Mouse (Mus musculus) C2C12 (cell line): ENCODE data around the gene Olfr171. TPM values are rescaled to one million over a fixed set of nuclear protein-coding genes. Genes with fewer than 3 reads are reported as not detected.
"Not testable (repeated sequence)": the region's sequence is repeated elsewhere in the genome, so short reads cannot be mapped to it uniquely, and the experiment has no call there.

Source experiments
- H3K27me3 ChIP-seq: one replicate; pipeline ENCODE4 v1.6.1; 2011; ENCODE audit not compliant: control insufficient read depth, insufficient read depth, insufficient read length
- H3K36me3 ChIP-seq: one replicate; pipeline ENCODE4 v1.6.1; 2011; ENCODE audit not compliant: control insufficient read depth, insufficient read depth
- H3K4me3 ChIP-seq: one replicate; pipeline ENCODE4 v1.5.1; 2011; ENCODE audit warnings: mild to moderate bottlenecking, control low read depth; ENCODE audit not compliant: poor library complexity, insufficient read depth, severe bottlenecking
- H3K79me2 ChIP-seq: one replicate; pipeline ENCODE4 v1.6.1; 2011; ENCODE audit not compliant: control insufficient read depth, insufficient read depth
- H3K79me3 ChIP-seq: one replicate; pipeline ENCODE4 v1.6.1; 2011; ENCODE audit warnings: low read depth, control low read depth
- H3ac ChIP-seq: one replicate; pipeline ENCODE3; 2011; ENCODE audit warnings: low read depth; ENCODE audit not compliant: control insufficient read depth, insufficient read length
- CEBPB ChIP-seq: IDR thresholded peaks from one replicate; pipeline ENCODE4 v1.6.1; 2011; ENCODE audit warnings: low read depth, mild to moderate bottlenecking, control low read depth, moderate library complexity
- CTCF ChIP-seq: IDR thresholded peaks from one replicate; pipeline ENCODE4 v1.5.1; 2011; ENCODE audit not compliant: control insufficient read depth, insufficient read depth, insufficient read length
- FOSL1 ChIP-seq: IDR thresholded peaks from one replicate; pipeline ENCODE4 v1.8.0; 2011; ENCODE audit warnings: mild to moderate bottlenecking, low read length; ENCODE audit not compliant: poor library complexity, insufficient read depth, severe bottlenecking
- MAX ChIP-seq: IDR thresholded peaks from one replicate; pipeline ENCODE4 v1.6.1; 2011; ENCODE audit warnings: mild to moderate bottlenecking, control low read depth
- MYOD1 ChIP-seq: IDR thresholded peaks from one replicate; pipeline ENCODE4 v1.6.1; 2011; ENCODE audit warnings: low read depth; ENCODE audit not compliant: control insufficient read depth, insufficient read length
- MYOG ChIP-seq: IDR thresholded peaks from one replicate; pipeline ENCODE4 v1.6.1; 2011; ENCODE audit not compliant: control insufficient read depth, insufficient read length; ENCODE audit errors: extremely low read depth
- USF1 ChIP-seq: IDR thresholded peaks from one replicate; pipeline ENCODE4 v1.6.1; 2011; ENCODE audit warnings: low read depth, mild to moderate bottlenecking, control low read depth, moderate library complexity
- long read RNA-seq, 2 experiments: library from polyadenylated mRNA; unstranded; transcript quantifications; one replicate each; pipeline ENCODE4 v2.0.0; 2019 to 2020
- polyA plus RNA-seq: library from polyadenylated mRNA; unstranded; fragments of >200 nt; fragmentation: generic; extraction: Trizol; gene quantifications from one replicate; pipeline ENCODE4 v1.2.1, GENCODE M21; 2012; ENCODE audit warnings: missing spikeins

Olfr171 gene
- not detected for polyA plus RNA-seq
- long read RNA-seq, experiment 1: 0 reads
- long read RNA-seq, experiment 2: 0 reads

- Histone ChIP-seq H3K27me3 (no peaks in the 10 kb centered on the region), H3ac (no peak within 1 kb of the TSS), H3K79me3 (no peaks in the 10 kb centered on the region), H3K4me3 (no peak within 1 kb of the TSS), H3K36me3 (no peaks in the 10 kb centered on the region), H3K79me2 (no peaks in the 10 kb centered on the region)
- no peak for TF ChIP-seq MYOG
- no peak for TF ChIP-seq USF1
- TF ChIP-seq MAX: no peak
- TF ChIP-seq CTCF: no peak
- TF ChIP-seq FOSL1: no peak
- TF ChIP-seq CEBPB: no peak
- no peak for TF ChIP-seq MYOD1
These were observed at the start of gene Olfr171 for GRCm38 (mm10) chr16:19629816-19630215. Gene Olfr171 (minus strand): TSS chr16:19629916.

- Histone ChIP-seq H3K79me2 (no peaks in the 10 kb centered on the region), H3K36me3 (no peaks in the 10 kb centered on the region), H3K27me3 (no peaks in the 10 kb centered on the region), H3ac (no peak overlapping the region), H3K4me3 (no peak overlapping the region), H3K79me3 (no peaks in the 10 kb centered on the region)
- TF ChIP-seq USF1: no peak
- no peak for TF ChIP-seq FOSL1
- no peak for TF ChIP-seq MYOD1
- no peak for TF ChIP-seq CEBPB
- TF ChIP-seq MYOG: no peak
- TF ChIP-seq MAX: no peak
- TF ChIP-seq CTCF: no peak
These were observed 41.1 kb upstream of the Olfr171 start for GRCm38 (mm10) chr16:19670768-19671357.

- no peak overlapping the region for H3ac ChIP-seq
- H3K79me3 ChIP-seq: no peaks in the 10 kb centered on the region
- H3K27me3 ChIP-seq: no peaks in the 10 kb centered on the region
- TF ChIP-seq USF1: no peak
- no peak for TF ChIP-seq CEBPB
- no peak for TF ChIP-seq MAX
- H3K79me2 ChIP-seq: no peaks in the 10 kb centered on the region
- no peaks in the 10 kb centered on the region for H3K36me3 ChIP-seq
- no peak overlapping the region for H3K4me3 ChIP-seq
These were observed 36.6 kb upstream of the Olfr171 start for GRCm38 (mm10) chr16:19666312-19666711.

GRCm38 (mm10) chr16:19611782-19612181 lies 17.9 kb downstream of the Olfr171 start, which contains the start of gene Olfr170:
Gene Olfr170 (minus strand): TSS chr16:19611882.
- not testable (repeated sequence) for H3K79me3 ChIP-seq, H3K36me3 ChIP-seq

GRCm38 (mm10) chr16:19603166-19603565 lies 26.6 kb downstream of the Olfr171 start:
- Histone ChIP-seq H3K79me2 (no peaks in the 10 kb centered on the region), H3K36me3 (no peaks in the 10 kb centered on the region), H3ac (no peak overlapping the region), H3K27me3 (no peaks in the 10 kb centered on the region), H3K4me3 (no peak overlapping the region), H3K79me3 (no peaks in the 10 kb centered on the region)
- no peak for TF ChIP-seq MYOG
- no peak for TF ChIP-seq MAX
- no peak for TF ChIP-seq MYOD1
- TF ChIP-seq FOSL1: no peak
- no peak for TF ChIP-seq USF1
- TF ChIP-seq CTCF: no peak
- TF ChIP-seq CEBPB: no peak

More at GRCm38 (mm10) chr16:19611782-19612181, 17.9 kb downstream of the Olfr171 start, which contains the start of gene Olfr170:
- H3K4me3 ChIP-seq, H3K27me3 ChIP-seq, H3ac ChIP-seq, H3K79me2 ChIP-seq: not testable (repeated sequence)

Other genes with a start within 250 kb of the Olfr171 start
- gene Olfr165, start 206.8 kb downstream of the Olfr171 start, polyA plus RNA-seq: not detected
- not detected for gene Olfr166, start 146.2 kb downstream of the Olfr171 start, polyA plus RNA-seq
- gene Olfr167, start 107.7 kb downstream of the Olfr171 start, polyA plus RNA-seq: not detected
- not detected for gene Olfr168, start 94.4 kb downstream of the Olfr171 start, polyA plus RNA-seq
- gene Olfr169, start 58.1 kb downstream of the Olfr171 start, polyA plus RNA-seq: not detected
- not detected for gene Olfr170, start 18.0 kb downstream of the Olfr171 start, polyA plus RNA-seq
- not detected for gene Lamp3, start 76.5 kb upstream of the Olfr171 start, polyA plus RNA-seq
- gene B3gnt5, start 130.3 kb upstream of the Olfr171 start, polyA plus RNA-seq: 0.30 TPM